Mouse (Mus musculus) erythroblast, embryonic 14.5 days (primary cell): ENCODE data around the gene Hoxd8.

Experiments used
- GATA1 ChIP-seq: IDR thresholded peaks from 2 replicates; pipeline ENCODE4 v1.6.1; 2012; ENCODE audit warnings: low read length, inconsistent platforms, mixed read lengths
- TAL1 ChIP-seq: IDR thresholded peaks from 3 replicates; pipeline ENCODE4 v1.6.1; 2012; ENCODE audit warnings: low read length, inconsistent platforms, mixed read lengths

- TF ChIP-seq GATA1 = no peak
- TF ChIP-seq TAL1 = no peak
Measured at GRCm38 (mm10) chr2:74685059-74685603, 19.3 kb upstream of the Hoxd8 start.
